Mouse (Mus musculus): ENCODE data around the gene Cage1.

The Cage1 gene

GRCm38 (mm10) chr13:37966256-37967051 is 70.4 kb downstream of the Cage1 start:
- no peak for DNase-seq (ENCODE audit: low read depth, low spot score)

DNA sequence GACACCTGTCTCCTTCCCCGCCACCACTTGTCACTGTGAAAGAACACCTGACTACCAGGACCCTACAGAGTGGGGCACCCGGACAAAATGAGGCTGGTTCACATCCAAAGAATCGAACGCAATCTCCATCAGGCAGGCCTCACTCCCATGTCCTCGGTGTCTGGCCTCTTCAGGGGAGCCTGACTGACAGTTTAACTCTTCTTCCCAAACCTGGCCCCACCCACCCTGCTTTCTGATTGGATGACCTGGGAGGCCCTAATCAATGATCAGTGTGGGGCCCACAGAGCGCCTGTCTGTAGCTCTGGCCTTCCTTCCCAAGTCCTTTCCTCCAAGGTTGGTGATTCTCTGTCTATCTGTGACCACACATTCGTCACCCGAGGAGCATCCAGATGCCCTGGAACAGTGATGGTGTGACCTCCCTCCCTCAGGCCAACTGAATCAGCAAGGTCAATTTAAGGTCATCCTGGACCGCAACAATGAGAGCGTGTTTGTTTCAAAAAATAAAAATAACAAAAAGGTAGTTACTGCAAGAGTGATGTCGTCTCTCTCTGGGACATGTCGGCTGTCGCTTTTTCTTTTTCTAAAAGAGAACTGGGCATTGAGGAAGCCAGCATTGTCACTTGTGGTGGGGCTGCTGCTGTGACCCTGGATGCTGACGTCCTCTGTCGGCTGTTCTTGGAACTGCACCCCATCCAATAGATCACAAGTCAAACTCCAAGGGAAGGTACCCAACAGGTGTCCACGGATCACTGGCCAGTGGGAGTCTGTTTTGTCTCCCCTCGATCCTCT is 71.5 kb downstream of the Cage1 start:
- DNase-seq (ENCODE audit: low read depth, low spot score), result no peak

- no peak for DNase-seq (ENCODE audit: low read depth, low spot score)
These were observed 72.5 kb downstream of the Cage1 start for GRCm38 (mm10) chr13:37964128-37965087.

- DNase-seq (ENCODE audit: low read depth, low spot score), result no peak
These were observed 73.4 kb downstream of the Cage1 start for GRCm38 (mm10) chr13:37963354-37964007.

- DNase-seq (ENCODE audit: low read depth, low spot score), result no peak
These were observed 74.3 kb downstream of the Cage1 start for GRCm38 (mm10) chr13:37962541-37962940.

DNA sequence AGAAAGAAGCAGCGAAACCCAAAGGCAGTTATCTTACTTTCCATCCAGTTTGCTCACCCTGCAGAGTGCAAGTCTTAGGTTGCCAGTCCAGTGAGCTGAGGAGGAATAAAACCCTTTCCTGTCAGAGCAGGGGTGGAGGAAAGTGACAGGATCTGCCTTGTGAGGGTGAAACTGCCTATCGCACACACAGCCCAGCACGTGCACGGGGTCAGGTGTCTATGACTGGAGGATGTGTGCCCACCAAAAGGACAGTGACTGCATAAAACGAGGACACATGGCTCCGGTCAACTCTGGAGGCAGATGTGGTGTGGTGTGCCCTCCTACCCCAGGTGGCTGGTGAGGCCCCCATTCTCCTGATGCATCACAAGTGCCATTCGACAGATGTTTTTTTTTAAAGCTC is 76.9 kb downstream of the Cage1 start:
- DNase-seq (ENCODE audit: low read depth, low spot score), result no peak

GRCm38 (mm10) chr13:37959239-37959907 is 77.5 kb downstream of the Cage1 start:
- DNase-seq (ENCODE audit: low read depth, low spot score), result no peak

DNA sequence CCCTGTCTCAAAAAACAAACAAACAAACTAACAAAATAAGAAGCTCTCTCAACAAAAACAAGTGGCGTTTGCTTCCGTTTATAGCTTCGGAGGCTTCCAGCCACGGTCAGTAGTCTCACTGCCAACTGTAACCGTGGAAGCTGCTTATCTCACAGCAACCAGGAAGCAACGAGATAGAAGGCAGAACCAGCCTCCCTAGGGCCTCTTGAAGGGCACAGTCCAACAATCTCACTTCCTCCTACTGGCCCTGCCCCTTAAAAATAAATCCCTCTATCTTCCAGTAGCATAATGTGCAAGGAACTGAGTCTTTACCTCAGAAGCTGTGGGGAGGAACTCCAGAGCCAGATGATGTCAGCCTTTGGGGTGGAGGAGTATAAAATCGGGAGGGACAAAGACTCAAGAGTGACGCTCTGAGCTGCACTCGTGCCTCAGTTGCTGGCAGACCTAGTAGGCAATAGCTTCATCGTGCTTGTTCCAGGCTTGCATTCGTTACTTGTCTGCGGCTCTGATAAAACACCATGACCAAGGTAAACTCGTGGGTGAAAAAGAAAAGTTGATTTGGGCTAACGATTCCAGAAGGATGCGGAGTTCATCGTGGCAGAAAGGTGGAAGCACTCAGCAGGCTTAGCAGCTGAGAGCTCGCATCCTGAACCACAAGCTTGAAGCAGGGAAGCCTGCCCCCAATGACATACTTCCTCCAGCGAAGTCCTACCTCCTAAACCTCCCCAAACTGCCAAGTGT is 78.2 kb downstream of the Cage1 start:
- DNase-seq (ENCODE audit: low read depth, low spot score), result no peak

Data from telencephalon, adult 2 months (tissue).